Mouse (Mus musculus) cortical plate, adult 2 months (tissue): Measurements from ENCODE around the gene Cmtm6.

Experiments used
- CTCF ChIP-seq: fragments of 200-500 bp; IDR thresholded peaks from 2 replicates; pipeline ENCODE4 v1.5.1; 2011; ENCODE audit warnings: mild to moderate bottlenecking, control low read depth, low read length; ENCODE audit not compliant: insufficient read depth; ENCODE audit errors: extremely low read depth
- POLR2A ChIP-seq: fragments of 200-500 bp; IDR thresholded peaks from 2 replicates; pipeline ENCODE4 v1.6.1; 2011; ENCODE audit warnings: mild to moderate bottlenecking, low read length, control low read depth; ENCODE audit not compliant: insufficient read depth; ENCODE audit errors: extremely low read depth

DNA sequence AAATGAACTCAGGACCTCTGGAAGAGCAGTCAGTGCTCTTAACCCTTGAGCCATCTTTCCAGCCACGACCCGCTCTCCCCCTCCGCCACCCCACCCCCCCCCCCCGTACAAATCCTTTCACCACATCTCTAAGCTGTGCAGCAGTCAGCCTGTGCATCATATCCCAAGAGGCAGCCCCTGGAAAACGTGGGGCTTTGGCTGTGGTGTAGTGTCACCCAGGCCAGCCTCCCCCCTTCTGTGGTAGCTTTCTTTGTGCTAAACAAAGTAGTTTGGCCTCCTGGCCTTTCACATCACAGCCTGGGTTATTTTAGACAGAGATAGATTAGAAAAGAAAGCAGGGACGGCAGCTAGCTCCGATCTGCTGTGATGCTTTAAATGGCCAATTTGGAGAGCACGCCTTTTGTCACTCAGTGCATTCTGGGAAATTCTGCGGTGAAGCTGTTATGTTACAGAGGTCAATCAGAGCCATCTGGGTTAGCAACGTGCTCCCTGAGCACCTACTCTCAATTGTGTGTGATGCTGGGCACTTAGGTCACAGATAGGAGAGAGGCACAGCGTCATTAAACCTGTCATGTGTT is 65.6 kb downstream of the Cmtm6 start:
- TF ChIP-seq POLR2A (no peak), CTCF (no peak)
